Mouse (Mus musculus) forebrain, embryonic 16.5 days (tissue): ENCODE data around the gene Zdbf2. TPM values are rescaled to one million over a fixed set of nuclear protein-coding genes. Genes with fewer than 3 reads are reported as not detected.
"Not testable (repeated sequence)": the region's sequence is repeated elsewhere in the genome, so short reads cannot be mapped to it uniquely, and the experiment has no call there.

Source experiments
- ATAC-seq: fragments of 200-750 bp; cut with Nextera tagmentation; 2 replicates; pipeline ENCODE4 v1.8.0; 2017; ENCODE audit warnings: mild to moderate bottlenecking, moderate library complexity
- H3K27ac ChIP-seq: fragments of 300-500 bp; sonication (generic); 2 replicates; pipeline ENCODE4 v1.5.1; 2014; ENCODE audit warnings: low read length, control low read depth
- H3K27me3 ChIP-seq: fragments of 300-500 bp; sonication (generic); replicated peaks from 2 replicates; pipeline ENCODE4 v1.6.1; 2014; ENCODE audit warnings: low read length; ENCODE audit not compliant: control insufficient read depth, insufficient read depth
- H3K36me3 ChIP-seq: fragments of 300-500 bp; sonication (generic); 2 replicates; pipeline ENCODE4 v1.6.1; 2014; ENCODE audit not compliant: control insufficient read depth, insufficient read depth
- H3K4me1 ChIP-seq: fragments of 300-500 bp; sonication (generic); replicated peaks from 2 replicates; pipeline ENCODE4 v1.6.1; 2014; ENCODE audit warnings: low read length; ENCODE audit not compliant: control insufficient read depth, insufficient read depth
- H3K4me2 ChIP-seq: fragments of 300-500 bp; sonication (generic); 2 replicates; pipeline ENCODE4 v1.6.1; 2014; ENCODE audit warnings: mild to moderate bottlenecking, low read length, control low read depth
- H3K4me3 ChIP-seq: fragments of 300-500 bp; sonication (generic); replicated peaks from 2 replicates; pipeline ENCODE4 v1.5.1; 2014; ENCODE audit warnings: mild to moderate bottlenecking, low read length, control low read depth
- H3K9ac ChIP-seq: fragments of 300-500 bp; sonication (generic); replicated peaks from 2 replicates; pipeline ENCODE4 v1.6.1; 2014; ENCODE audit warnings: low read depth, low read length, control low read depth
- H3K9me3 ChIP-seq: fragments of 300-500 bp; sonication (generic); 2 replicates; pipeline ENCODE4 v1.6.1; 2016; ENCODE audit warnings: low read length; ENCODE audit not compliant: control insufficient read depth
- WGBS: fragments of 180-500 bp; shearing (Covaris S2); extraction: QIAGEN DNeasy Blood & Tissue Kit; methylation state at CpG from one replicate; pipeline ENCODE4 v1.1.7; 2014; 5-methylcytosine and 5-hydroxymethylcytosine counted together
- microRNA-seq: library from miRNA; unstranded; fragments of <30 nt; microRNA quantifications from one replicate; pipeline ENCODE4, GENCODE M21; 2017
- polyA plus RNA-seq: library from polyadenylated mRNA; unstranded; fragments of >200 nt; fragmentation: Nextera tagmentation; extraction: Ambion mirVana; gene quantifications from 2 replicates; pipeline ENCODE4 v1.2.1, GENCODE M21; 2015

Zdbf2 gene
- polyA plus RNA-seq, 1 experiment from 2014 or later = 29.0 TPM

DNA sequence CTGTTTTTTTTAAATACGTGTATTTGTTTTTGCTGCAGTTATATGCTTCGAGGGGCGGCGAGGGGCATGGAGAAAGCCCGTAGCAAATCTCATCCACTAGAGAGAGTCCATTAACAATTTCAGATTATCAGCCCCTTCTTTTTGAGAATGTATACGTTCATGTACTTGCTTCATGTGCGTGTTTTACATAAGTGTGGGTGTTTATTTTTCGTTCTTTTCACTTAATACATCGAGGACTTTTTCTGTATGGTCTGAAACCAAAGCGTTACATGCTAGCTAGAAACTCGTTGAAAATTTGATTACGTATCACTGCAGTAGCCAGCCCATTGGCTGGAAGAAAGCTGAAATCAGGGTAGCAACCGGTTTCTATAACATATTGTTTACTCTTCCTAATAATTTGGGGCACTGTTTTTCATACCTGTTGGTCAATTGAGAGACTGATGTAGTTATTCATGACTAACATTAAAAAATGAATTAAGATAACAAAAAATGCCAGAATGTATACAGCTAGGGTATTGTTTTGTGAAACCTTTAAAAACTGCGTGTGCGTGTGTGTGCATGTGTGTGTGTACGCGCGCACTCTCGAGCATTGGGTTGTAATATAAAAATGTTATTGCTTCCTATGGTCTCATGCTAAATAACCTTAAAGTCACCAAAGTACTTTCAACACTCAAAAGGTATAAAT, 1.1 kb downstream of the Zdbf2 start:
- ATAC-seq = no peak
- peak overlapping the region; percentile 51 for H3K4me2 ChIP-seq
- no peaks in the 10 kb centered on the region for H3K9me3 ChIP-seq
- WGBS = 6% methylated on average over 19 of the region's 19 CpGs
- H3K36me3 ChIP-seq = no peaks in the 10 kb centered on the region
- H3K27me3 ChIP-seq = peaks cover 23% of the 10 kb centered on the region
- no peaks in the 10 kb centered on the region; the same call in 1 of the 2 replicates for H3K4me1 ChIP-seq
- peak overlapping the region; percentile 60 for H3K4me3 ChIP-seq
- H3K27ac ChIP-seq = no peak overlapping the region
- H3K9ac ChIP-seq = peak overlapping the region; percentile 68

DNA sequence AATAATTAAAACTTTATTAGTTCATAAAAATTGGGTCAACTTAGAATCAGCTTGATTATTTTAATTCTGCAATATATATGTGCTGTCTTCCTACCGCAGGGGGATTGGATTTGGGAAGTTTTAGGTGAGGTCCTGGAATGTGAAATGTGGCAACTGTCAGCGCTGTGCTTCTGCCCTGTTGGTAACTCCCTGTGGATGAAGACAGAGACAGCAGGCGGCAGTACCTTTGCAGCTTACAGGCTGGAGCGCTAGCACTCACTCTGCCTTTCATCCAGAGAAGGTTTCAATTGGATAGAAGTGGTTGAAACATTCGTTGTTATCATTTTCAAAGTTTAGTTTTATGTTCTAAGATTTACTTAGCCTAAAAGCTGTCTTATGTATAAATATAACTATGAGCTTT, 5.0 kb downstream of the Zdbf2 start:
- no peak overlapping the region for H3K27ac ChIP-seq
- no peak overlapping the region for H3K4me2 ChIP-seq
- H3K9ac ChIP-seq = no peak overlapping the region
- ATAC-seq = no peak
- no peaks in the 10 kb centered on the region; the same call in 1 of the 2 replicates for H3K4me1 ChIP-seq
- no peaks in the 10 kb centered on the region for H3K9me3 ChIP-seq
- peaks cover 14% of the 10 kb centered on the region for H3K27me3 ChIP-seq
- no peak overlapping the region for H3K4me3 ChIP-seq
- no peaks in the 10 kb centered on the region for H3K36me3 ChIP-seq
- 32% methylated on average over 5 of the region's 5 CpGs for WGBS

DNA sequence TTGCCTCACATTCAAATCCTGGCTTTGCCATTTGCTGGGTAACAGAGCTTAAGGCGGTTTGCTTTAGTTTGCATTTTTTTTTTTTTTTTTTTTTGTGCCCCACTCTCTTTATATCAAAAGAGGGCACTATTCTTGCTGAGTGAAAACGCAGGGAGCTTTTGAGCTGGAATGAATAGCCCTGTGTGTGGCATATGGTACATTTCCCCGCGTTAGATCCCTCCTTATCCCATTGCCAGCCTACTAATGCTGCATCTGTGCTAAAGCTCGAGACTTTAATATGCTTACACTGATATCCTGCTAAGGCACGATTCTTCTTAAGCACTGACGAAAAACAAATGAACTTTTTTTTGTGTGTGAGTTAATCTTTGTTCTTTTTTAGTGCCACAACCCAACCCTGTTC, 20.9 kb downstream of the Zdbf2 start:
- H3K27ac ChIP-seq = no peak overlapping the region
- no peak overlapping the region for H3K9ac ChIP-seq
- no peak overlapping the region for H3K4me3 ChIP-seq
- WGBS = 5% methylated on average over 7 of the region's 7 CpGs
- no peaks in the 10 kb centered on the region for H3K4me1 ChIP-seq
- H3K27me3 ChIP-seq = no peaks in the 10 kb centered on the region
- no peaks in the 10 kb centered on the region for H3K9me3 ChIP-seq
- no peaks in the 10 kb centered on the region for H3K36me3 ChIP-seq
- ATAC-seq = peak; percentile 88
- H3K4me2 ChIP-seq = no peak overlapping the region

DNA sequence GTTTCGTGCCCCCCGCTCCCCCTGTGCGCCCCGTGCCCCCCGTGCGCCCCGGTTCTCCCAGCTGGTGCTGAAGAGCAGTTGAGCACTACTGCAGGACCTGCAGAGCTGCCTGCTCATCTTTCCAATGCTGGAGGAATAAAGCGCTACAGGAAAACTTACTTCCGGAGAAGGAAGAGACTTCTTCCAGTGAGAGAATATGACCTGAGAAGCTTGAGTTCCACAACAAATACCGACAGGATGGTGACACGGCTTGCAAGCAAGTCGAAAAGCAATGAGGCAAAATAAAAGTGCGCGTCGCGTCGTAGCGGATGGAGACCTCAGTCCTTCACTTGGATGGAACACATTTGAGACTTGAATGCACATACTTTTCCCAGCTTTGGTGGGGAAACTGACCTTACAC, 36.6 kb downstream of the Zdbf2 start:
- WGBS = 36% methylated on average over 18 of the region's 18 CpGs

DNA sequence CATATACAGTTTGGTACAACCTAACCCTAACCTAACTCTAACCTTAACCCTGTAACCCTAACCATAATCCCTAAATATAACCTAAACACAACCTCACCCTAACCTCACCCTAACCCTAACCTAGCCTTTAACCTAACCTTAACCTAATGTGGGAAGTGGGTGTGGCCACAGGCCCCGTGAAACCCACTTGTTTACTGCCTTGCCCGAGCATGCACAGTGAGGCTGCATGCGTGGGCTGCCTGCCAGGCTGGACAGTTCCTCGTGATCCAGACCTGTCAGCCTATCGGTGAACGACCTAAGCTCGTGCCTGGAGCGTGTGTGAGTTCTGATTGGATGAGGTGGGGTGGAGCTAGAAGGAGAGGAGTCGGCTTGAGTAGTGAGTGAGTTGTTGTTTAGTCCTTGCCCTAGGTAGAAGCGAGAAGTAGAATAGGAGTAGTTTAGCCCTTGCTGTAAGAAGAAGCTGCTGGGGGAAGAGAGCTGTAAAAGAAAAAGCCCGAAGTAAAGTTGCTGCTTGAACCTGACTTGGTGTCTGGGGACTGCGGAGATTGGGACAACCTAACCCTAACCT, 50.6 kb downstream of the Zdbf2 start:
- H3K4me2 ChIP-seq, H3K4me3 ChIP-seq, H3K9me3 ChIP-seq, H3K36me3 ChIP-seq, ATAC-seq, H3K9ac ChIP-seq, H3K27ac ChIP-seq, H3K4me1 ChIP-seq, H3K27me3 ChIP-seq: not testable (repeated sequence)
- WGBS = 64% methylated on average over 12 of the region's 12 CpGs

More for the DNA sequence above, 36.6 kb downstream of the Zdbf2 start:
- peak overlapping the region; percentile 16; the same call in 1 of the 2 replicates for H3K4me2 ChIP-seq
- ATAC-seq = no peak
- 0 out of 2 replicates have a peak, but pooled peaks cover 3% of the 10 kb centered on the region for H3K4me1 ChIP-seq
- H3K36me3 ChIP-seq = peaks cover 2% of the 10 kb centered on the region; the same call in 1 of the 2 replicates
- no peak overlapping the region for H3K9ac ChIP-seq
- peaks cover 5% of the 10 kb centered on the region; the same call in 1 of the 2 replicates for H3K27me3 ChIP-seq
- no peak overlapping the region for H3K27ac ChIP-seq
- H3K9me3 ChIP-seq = no peaks in the 10 kb centered on the region
- H3K4me3 ChIP-seq = 0 out of 2 replicates have a peak overlapping the region, but pooled peaks have one; percentile 15

Small RNA genes within 50 kb of the gene (microRNA-seq; reads per million reads assigned to microRNA genes)
- gene Gm24513 = 2.7 reads per million, percentile 9 among the genes with 10 or more reads in this experiment

Other genes starting within 250 kb of the Zdbf2 start
- gene Ino80d, start 158.6 kb upstream of the Zdbf2 start, polyA plus RNA-seq = 9.0 and 10.5 TPM in 2 replicates
- gene Eef1b2, start 96.4 kb upstream of the Zdbf2 start, polyA plus RNA-seq = 423 and 472 TPM in 2 replicates
- gene Ndufs1, start 96.4 kb upstream of the Zdbf2 start, polyA plus RNA-seq = 125 and 128 TPM in 2 replicates
- gene Gpr1, start 58.7 kb upstream of the Zdbf2 start, polyA plus RNA-seq = 0.36 and 0.56 TPM in 2 replicates
- gene Adam23, start 172.6 kb downstream of the Zdbf2 start, polyA plus RNA-seq = 8.0 and 12.1 TPM in 2 replicates